Mouse (Mus musculus): ENCODE measurements around the gene Gabbr2. TPM values are rescaled to one million over a fixed set of nuclear protein-coding genes. Genes with fewer than 3 reads are reported as not detected.

Gabbr2 gene
- polyA plus RNA-seq, 1 experiment from 2014 or later: 0.78 TPM

- WGBS: 58% methylated on average over 6 of the region's 6 CpGs
- H3K4me3 ChIP-seq (ENCODE audit: low read depth, low read length): no peak overlapping the region
Measured at GRCm38 (mm10) chr4:46844982-46845643, 146.6 kb downstream of the Gabbr2 start.

DNA sequence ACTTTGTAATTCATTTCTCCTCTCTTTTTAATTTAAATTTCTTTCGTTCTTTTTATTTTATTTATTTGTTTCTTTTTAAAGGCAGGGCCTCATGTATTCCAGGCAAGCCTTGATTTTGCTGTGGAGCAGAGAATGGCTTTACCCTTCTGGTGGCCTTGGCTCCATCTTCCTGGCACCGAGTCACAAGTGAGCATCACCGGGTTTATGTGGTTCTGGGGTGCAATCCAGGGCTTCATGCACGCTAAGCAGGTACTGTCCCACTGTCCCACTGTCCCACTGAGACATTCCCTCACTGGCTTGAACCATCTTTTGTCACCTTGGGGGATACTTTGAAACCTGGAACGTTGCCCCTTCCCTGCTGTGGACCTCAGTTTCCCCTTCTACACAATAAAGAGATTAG lies 147.1 kb downstream of the Gabbr2 start:
- Histone ChIP-seq H3K9me3 (ENCODE audit: control insufficient read depth, low read length) (0 out of 2 replicates have a peak, but pooled peaks cover 5% of the 10 kb centered on the region), H3K9ac (ENCODE audit: low read depth, low read length) (no peak overlapping the region), H3K36me3 (ENCODE audit: control insufficient read depth, insufficient read depth, low read length) (no peaks in the 10 kb centered on the region), H3K4me2 (ENCODE audit: low read depth, low read length) (no peak overlapping the region), H3K27me3 (replicated peaks; ENCODE audit: control insufficient read depth, insufficient read depth, low read length) (no peaks in the 10 kb centered on the region), H3K4me3 (ENCODE audit: low read depth, low read length) (no peak overlapping the region), H3K27ac (replicated peaks; ENCODE audit: low read depth, low read length) (no peak overlapping the region), H3K4me1 (ENCODE audit: control insufficient read depth, insufficient read depth, low read length) (no peaks in the 10 kb centered on the region)
- ATAC-seq (ENCODE audit: low read depth) (no peak), DNase-seq (ENCODE audit: low spot score) (no peak)
- WGBS: 75% methylated on average over 5 of the region's 5 CpGs

More at GRCm38 (mm10) chr4:46844982-46845643, 146.6 kb downstream of the Gabbr2 start:
- Histone ChIP-seq H3K27ac (replicated peaks; ENCODE audit: low read depth, low read length) (no peak overlapping the region), H3K27me3 (replicated peaks; ENCODE audit: control insufficient read depth, insufficient read depth, low read length) (no peaks in the 10 kb centered on the region), H3K4me2 (ENCODE audit: low read depth, low read length) (no peak overlapping the region), H3K9ac (ENCODE audit: low read depth, low read length) (no peak overlapping the region), H3K9me3 (ENCODE audit: control insufficient read depth, low read length) (0 out of 2 replicates have a peak, but pooled peaks cover 5% of the 10 kb centered on the region), H3K4me1 (ENCODE audit: control insufficient read depth, insufficient read depth, low read length) (no peaks in the 10 kb centered on the region), H3K36me3 (ENCODE audit: control insufficient read depth, insufficient read depth, low read length) (no peaks in the 10 kb centered on the region)
- no peak for DNase-seq (ENCODE audit: low spot score)
- no peak for ATAC-seq (ENCODE audit: low read depth)

- no peaks in the 10 kb centered on the region for H3K27me3 ChIP-seq (replicated peaks; ENCODE audit: control insufficient read depth, insufficient read depth, low read length)
- no peak overlapping the region for H3K9ac ChIP-seq (ENCODE audit: low read depth, low read length)
- H3K27ac ChIP-seq (replicated peaks; ENCODE audit: low read depth, low read length): no peak overlapping the region
- no peaks in the 10 kb centered on the region for H3K4me1 ChIP-seq (ENCODE audit: control insufficient read depth, insufficient read depth, low read length)
- H3K9me3 ChIP-seq (ENCODE audit: control insufficient read depth, low read length): 0 out of 2 replicates have a peak, but pooled peaks cover 5% of the 10 kb centered on the region
- DNase-seq (ENCODE audit: low spot score) (no peak), ATAC-seq (ENCODE audit: low read depth) (no peak)
- 86% methylated on average over 7 of the region's 7 CpGs for WGBS
- H3K4me2 ChIP-seq (ENCODE audit: low read depth, low read length): no peak overlapping the region
- no peaks in the 10 kb centered on the region for H3K36me3 ChIP-seq (ENCODE audit: control insufficient read depth, insufficient read depth, low read length)
- H3K4me3 ChIP-seq (ENCODE audit: low read depth, low read length): no peak overlapping the region
Measured at GRCm38 (mm10) chr4:46842596-46842995, 149.1 kb downstream of the Gabbr2 start.

GRCm38 (mm10) chr4:46840146-46840545 lies 151.5 kb downstream of the Gabbr2 start:
- Histone ChIP-seq H3K4me1 (ENCODE audit: control insufficient read depth, insufficient read depth, low read length) (no peaks in the 10 kb centered on the region), H3K27ac (replicated peaks; ENCODE audit: low read depth, low read length) (no peak overlapping the region), H3K4me2 (ENCODE audit: low read depth, low read length) (no peak overlapping the region), H3K9me3 (ENCODE audit: control insufficient read depth, low read length) (no peaks in the 10 kb centered on the region), H3K9ac (ENCODE audit: low read depth, low read length) (no peak overlapping the region), H3K36me3 (ENCODE audit: control insufficient read depth, insufficient read depth, low read length) (no peaks in the 10 kb centered on the region), H3K27me3 (replicated peaks; ENCODE audit: control insufficient read depth, insufficient read depth, low read length) (no peaks in the 10 kb centered on the region), H3K4me3 (ENCODE audit: low read depth, low read length) (no peak overlapping the region)
- no peak for DNase-seq (ENCODE audit: low spot score)
- WGBS: 86% methylated on average over 6 of the region's 6 CpGs
- ATAC-seq (ENCODE audit: low read depth): no peak

DNA sequence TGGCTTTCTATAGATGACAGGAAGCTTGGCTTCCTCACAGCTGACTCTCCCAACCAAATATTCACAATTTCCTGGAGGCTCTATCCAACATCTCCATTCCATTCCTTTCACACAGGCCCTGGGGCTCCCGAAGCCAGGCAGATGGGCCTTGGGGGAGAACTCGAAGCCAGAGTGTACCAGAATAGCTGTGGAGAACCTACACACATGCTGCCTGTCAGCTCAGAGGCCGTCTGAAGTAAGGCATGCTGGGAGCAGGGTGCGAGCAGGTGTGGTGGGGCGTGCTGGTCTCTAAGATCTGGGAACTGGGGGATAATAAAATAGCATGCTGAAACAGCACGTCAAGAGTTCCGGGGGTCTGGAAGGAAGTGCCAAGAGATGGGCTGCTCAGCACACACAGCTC lies 154.3 kb downstream of the Gabbr2 start:
- H3K36me3 ChIP-seq (ENCODE audit: control insufficient read depth, insufficient read depth, low read length): no peaks in the 10 kb centered on the region
- H3K4me1 ChIP-seq (ENCODE audit: control insufficient read depth, insufficient read depth, low read length): no peaks in the 10 kb centered on the region
- no peak overlapping the region for H3K4me2 ChIP-seq (ENCODE audit: low read depth, low read length)
- DNase-seq (ENCODE audit: low spot score) (no peak), ATAC-seq (ENCODE audit: low read depth) (no peak)
- WGBS: 79% methylated on average over 7 of the region's 7 CpGs
- H3K9ac ChIP-seq (ENCODE audit: low read depth, low read length): no peak overlapping the region
- H3K9me3 ChIP-seq (ENCODE audit: control insufficient read depth, low read length): no peaks in the 10 kb centered on the region
- H3K27ac ChIP-seq (replicated peaks; ENCODE audit: low read depth, low read length): no peak overlapping the region
- H3K4me3 ChIP-seq (ENCODE audit: low read depth, low read length): no peak overlapping the region
- no peaks in the 10 kb centered on the region for H3K27me3 ChIP-seq (replicated peaks; ENCODE audit: control insufficient read depth, insufficient read depth, low read length)

DNA sequence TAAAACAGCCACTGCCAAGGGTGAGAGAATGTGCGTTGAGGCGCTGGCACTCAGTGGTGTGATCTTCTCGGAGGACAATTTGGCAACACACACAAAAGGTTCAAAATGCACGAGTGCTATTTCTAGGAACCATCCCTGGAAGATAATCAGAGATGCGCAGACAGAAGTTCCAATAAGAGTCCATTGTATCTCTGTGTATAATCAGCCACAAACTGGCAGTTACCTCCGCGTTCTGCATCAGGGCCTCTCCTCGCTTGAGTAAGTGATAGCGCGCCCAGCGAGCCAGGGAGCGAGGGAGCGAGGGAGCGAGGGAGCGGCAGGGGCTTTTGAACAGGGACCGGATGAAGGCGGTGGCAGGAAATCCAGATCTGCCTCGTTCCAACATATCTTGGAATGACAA lies 155.6 kb downstream of the Gabbr2 start:
- no peak for ATAC-seq (ENCODE audit: low read depth)
- H3K4me2 ChIP-seq (ENCODE audit: low read depth, low read length): no peak overlapping the region
- no peaks in the 10 kb centered on the region for H3K36me3 ChIP-seq (ENCODE audit: control insufficient read depth, insufficient read depth, low read length)
- WGBS: 64% methylated on average over 18 of the region's 18 CpGs
- H3K9me3 ChIP-seq (ENCODE audit: control insufficient read depth, low read length): no peaks in the 10 kb centered on the region
- no peak overlapping the region for H3K27ac ChIP-seq (replicated peaks; ENCODE audit: low read depth, low read length)
- no peak overlapping the region for H3K9ac ChIP-seq (ENCODE audit: low read depth, low read length)
- DNase-seq (ENCODE audit: low spot score): no peak
- H3K27me3 ChIP-seq (replicated peaks; ENCODE audit: control insufficient read depth, insufficient read depth, low read length): no peaks in the 10 kb centered on the region
- H3K4me3 ChIP-seq (ENCODE audit: low read depth, low read length): no peak overlapping the region
- no peaks in the 10 kb centered on the region for H3K4me1 ChIP-seq (ENCODE audit: control insufficient read depth, insufficient read depth, low read length)

- Histone ChIP-seq H3K27me3 (replicated peaks; ENCODE audit: control insufficient read depth, insufficient read depth, low read length) (no peaks in the 10 kb centered on the region), H3K9ac (ENCODE audit: low read depth, low read length) (no peak overlapping the region), H3K36me3 (ENCODE audit: control insufficient read depth, insufficient read depth, low read length) (no peaks in the 10 kb centered on the region), H3K4me3 (ENCODE audit: low read depth, low read length) (no peak overlapping the region), H3K4me2 (ENCODE audit: low read depth, low read length) (no peak overlapping the region), H3K27ac (replicated peaks; ENCODE audit: low read depth, low read length) (no peak overlapping the region), H3K4me1 (ENCODE audit: control insufficient read depth, insufficient read depth, low read length) (no peaks in the 10 kb centered on the region), H3K9me3 (ENCODE audit: control insufficient read depth, low read length) (no peaks in the 10 kb centered on the region)
- WGBS: 94% methylated on average over 14 of the region's 14 CpGs
- ATAC-seq (ENCODE audit: low read depth) (no peak), DNase-seq (ENCODE audit: low spot score) (no peak)
Measured at GRCm38 (mm10) chr4:46835064-46835463, 156.6 kb downstream of the Gabbr2 start.

GRCm38 (mm10) chr4:46832834-46833544 lies 158.7 kb downstream of the Gabbr2 start:
- no peak for ATAC-seq (ENCODE audit: low read depth)
- Histone ChIP-seq H3K27me3 (replicated peaks; ENCODE audit: control insufficient read depth, insufficient read depth, low read length) (no peaks in the 10 kb centered on the region), H3K4me1 (ENCODE audit: control insufficient read depth, insufficient read depth, low read length) (no peaks in the 10 kb centered on the region), H3K4me2 (ENCODE audit: low read depth, low read length) (no peak overlapping the region), H3K9ac (ENCODE audit: low read depth, low read length) (no peak overlapping the region), H3K36me3 (ENCODE audit: control insufficient read depth, insufficient read depth, low read length) (no peaks in the 10 kb centered on the region), H3K27ac (replicated peaks; ENCODE audit: low read depth, low read length) (no peak overlapping the region), H3K9me3 (ENCODE audit: control insufficient read depth, low read length) (no peaks in the 10 kb centered on the region), H3K4me3 (ENCODE audit: low read depth, low read length) (no peak overlapping the region)
- no peak for DNase-seq (ENCODE audit: low spot score)
- WGBS: 46% methylated on average over 12 of the region's 12 CpGs

GRCm38 (mm10) chr4:46829656-46830055 lies 162.0 kb downstream of the Gabbr2 start:
- Histone ChIP-seq H3K27me3 (replicated peaks; ENCODE audit: control insufficient read depth, insufficient read depth, low read length) (no peaks in the 10 kb centered on the region), H3K4me2 (ENCODE audit: low read depth, low read length) (no peak overlapping the region), H3K4me3 (ENCODE audit: low read depth, low read length) (no peak overlapping the region), H3K9me3 (ENCODE audit: control insufficient read depth, low read length) (no peaks in the 10 kb centered on the region), H3K9ac (ENCODE audit: low read depth, low read length) (no peak overlapping the region), H3K36me3 (ENCODE audit: control insufficient read depth, insufficient read depth, low read length) (no peaks in the 10 kb centered on the region), H3K4me1 (ENCODE audit: control insufficient read depth, insufficient read depth, low read length) (0 out of 2 replicates have a peak, but pooled peaks cover 9% of the 10 kb centered on the region), H3K27ac (replicated peaks; ENCODE audit: low read depth, low read length) (no peak overlapping the region)
- ATAC-seq (ENCODE audit: low read depth) (no peak), DNase-seq (ENCODE audit: low spot score) (no peak)
- WGBS: 49% methylated on average over 2 of the region's 2 CpGs
